8 mouse cellular contexts compared by ENCODE assay signal in genomic region chr7:44860576-44861428, GRCm38 (mm10). TPM values are rescaled to one million over a fixed set of nuclear protein-coding genes. Genes with fewer than 3 reads are reported as not detected.
A peak's percentile ranks its signal among the peaks of the same experiment; 100 is the strongest.
DNase-seq lines count a peak whose midpoint lies in the region; ATAC-seq and TF ChIP-seq lines count a peak whose summit lies in the region.

No protein-coding gene starts in this region.

- peak; percentile 70 for TF ChIP-seq CTCF in bone marrow macrophage, adult 2 months (IDR thresholded peaks at IDR 0.05; ENCODE audit: low read depth, low read length)

- no peak overlapping the region for H3K9ac ChIP-seq in forebrain, embryonic 12.5 days
- no peak overlapping the region for H3K9ac ChIP-seq in intestine, embryonic 14.5 days (ENCODE audit: low read length)
- 0 out of 2 replicates have a peak overlapping the region, but pooled peaks have one; percentile 9 for H3K9ac ChIP-seq in neural tube, embryonic 12.5 days

- no peak overlapping the region for H3K27ac ChIP-seq in bone marrow macrophage, adult 2 months (ENCODE audit: insufficient read depth, low read depth, low read length)
- peak overlapping the region; percentile 48 for H3K27ac ChIP-seq in forebrain, embryonic 12.5 days
- H3K27ac ChIP-seq in intestine, embryonic 14.5 days (ENCODE audit: low read depth), result peak overlapping the region; percentile 47; the same call in 1 of the 2 replicates
- H3K27ac ChIP-seq in neural tube, embryonic 12.5 days, result no peak overlapping the region

- peak; percentile 73 for DNase-seq in ovary, postnatal 36 days (ENCODE audit: low spot score)
- DNase-seq in ovary, adult 18-20 months (ENCODE audit: low spot score), result no peak
- peak; percentile 85 for DNase-seq in intestine, embryonic 14.5 days (ENCODE audit: low spot score)
- peak; percentile 43 to 57 for DNase-seq in lung, adult 18-20 months
- peak; percentile 68 for DNase-seq in thymus, postnatal 0 days (ENCODE audit: low spot score)

- H3K9me3 ChIP-seq in forebrain, embryonic 12.5 days, result no peaks in the 10 kb centered on the region
- H3K9me3 ChIP-seq in intestine, embryonic 14.5 days (ENCODE audit: control insufficient read depth, low read length), result no peaks in the 10 kb centered on the region
- H3K9me3 ChIP-seq in neural tube, embryonic 12.5 days, result no peaks in the 10 kb centered on the region

- 58% methylated on average over 22 of the region's 22 CpGs for WGBS in forebrain, embryonic 12.5 days
- 61% methylated on average over 22 of the region's 22 CpGs for WGBS in intestine, embryonic 14.5 days
- 66% methylated on average over 22 of the region's 22 CpGs for WGBS in neural tube, embryonic 12.5 days

- no peaks in the 10 kb centered on the region for H3K27me3 ChIP-seq in forebrain, embryonic 12.5 days
- H3K27me3 ChIP-seq in intestine, embryonic 14.5 days (replicated peaks; ENCODE audit: control insufficient read depth, insufficient read depth, low read length), result no peaks in the 10 kb centered on the region
- no peaks in the 10 kb centered on the region for H3K27me3 ChIP-seq in neural tube, embryonic 12.5 days (replicated peaks)

- H3K4me3 ChIP-seq in bone marrow macrophage, adult 2 months (ENCODE audit: insufficient read depth, low read length), result no peak overlapping the region
- no peak overlapping the region for H3K4me3 ChIP-seq in forebrain, embryonic 12.5 days (replicated peaks)
- no peak overlapping the region for H3K4me3 ChIP-seq in intestine, embryonic 14.5 days (ENCODE audit: low read depth, low read length)
- no peak overlapping the region for H3K4me3 ChIP-seq in neural tube, embryonic 12.5 days

- peaks cover 19% of the 10 kb centered on the region for H3K4me1 ChIP-seq in bone marrow macrophage, adult 2 months (ENCODE audit: control insufficient read depth, insufficient read depth, low read length)
- peaks cover 47% of the 10 kb centered on the region for H3K4me1 ChIP-seq in forebrain, embryonic 12.5 days
- peaks cover 38% of the 10 kb centered on the region for H3K4me1 ChIP-seq in intestine, embryonic 14.5 days (replicated peaks; ENCODE audit: control insufficient read depth, insufficient read depth, low read length)
- H3K4me1 ChIP-seq in neural tube, embryonic 12.5 days, result peaks cover 29% of the 10 kb centered on the region

- no peak for TF ChIP-seq POLR2A in bone marrow macrophage, adult 2 months (IDR thresholded peaks at IDR 0.05; ENCODE audit: borderline replicate concordance, low read depth, low read length)

- H3K36me3 ChIP-seq in forebrain, embryonic 12.5 days (replicated peaks), result peaks cover 46% of the 10 kb centered on the region
- H3K36me3 ChIP-seq in intestine, embryonic 14.5 days (ENCODE audit: control insufficient read depth, insufficient read depth, low read length), result peaks cover 45% of the 10 kb centered on the region
- peaks cover 52% of the 10 kb centered on the region for H3K36me3 ChIP-seq in neural tube, embryonic 12.5 days

- no peak overlapping the region for H3K4me2 ChIP-seq in forebrain, embryonic 12.5 days
- no peak overlapping the region for H3K4me2 ChIP-seq in intestine, embryonic 14.5 days (ENCODE audit: low read length)
- no peak overlapping the region for H3K4me2 ChIP-seq in neural tube, embryonic 12.5 days (replicated peaks)

- peak; percentile 45 for ATAC-seq in forebrain, embryonic 12.5 days (ENCODE audit: low FRiP score)
- peak; percentile 34; the same call in 1 of the 2 replicates for ATAC-seq in intestine, embryonic 14.5 days (replicated peaks; ENCODE audit: low FRiP score, low TSS enrichment, low read depth)
- ATAC-seq in neural tube, embryonic 12.5 days (ENCODE audit: low FRiP score, low read depth), result 0 out of 2 replicates have a peak, but pooled peaks have one; percentile 18

RNA-seq across cellular contexts. Expression of gene Pnkp, which starts 3.9 kb away (rescaled TPM):
- 31.2 and 48.7 TPM in 2 replicates for polyA plus RNA-seq in bone marrow macrophage, adult 2 months (2012; ENCODE audit: insufficient read depth, insufficient read length, missing spikeins)
- 37.8 and 39.1 TPM in 2 replicates for polyA plus RNA-seq in forebrain, embryonic 12.5 days (2016; fragmentation: Nextera tagmentation; extraction: Ambion mirVana)
- 26.4 and 29.7 TPM in 2 replicates for polyA plus RNA-seq in intestine, embryonic 14.5 days (2014; fragmentation: Nextera tagmentation; extraction: Ambion mirVana)
- polyA plus RNA-seq in neural tube, embryonic 12.5 days (2016; fragmentation: Nextera tagmentation; extraction: Ambion mirVana), result 32.3 and 39.3 TPM in 2 replicates
- polyA plus RNA-seq in thymus, postnatal 0 days (2015; fragmentation: Nextera tagmentation; extraction: Ambion mirVana), result 61.8 and 63.4 TPM in 2 replicates

RNA-seq across cellular contexts. Expression of gene Ptov1, which starts 8.8 kb away (rescaled TPM):
- polyA plus RNA-seq in bone marrow macrophage, adult 2 months (2012; ENCODE audit: insufficient read depth, insufficient read length, missing spikeins), result 90.1 and 105 TPM in 2 replicates
- 595 and 609 TPM in 2 replicates for polyA plus RNA-seq in forebrain, embryonic 12.5 days (2016; fragmentation: Nextera tagmentation; extraction: Ambion mirVana)
- polyA plus RNA-seq in intestine, embryonic 14.5 days (2014; fragmentation: Nextera tagmentation; extraction: Ambion mirVana), result 318 and 338 TPM in 2 replicates
- 630 and 637 TPM in 2 replicates for polyA plus RNA-seq in neural tube, embryonic 12.5 days (2016; fragmentation: Nextera tagmentation; extraction: Ambion mirVana)
- 147 and 158 TPM in 2 replicates for polyA plus RNA-seq in thymus, postnatal 0 days (2015; fragmentation: Nextera tagmentation; extraction: Ambion mirVana)

RNA-seq across cellular contexts. Expression of gene Tbc1d17, which starts 11.9 kb away (rescaled TPM):
- polyA plus RNA-seq in bone marrow macrophage, adult 2 months (2012; ENCODE audit: insufficient read depth, insufficient read length, missing spikeins), result 69.5 and 76.1 TPM in 2 replicates
- polyA plus RNA-seq in forebrain, embryonic 12.5 days (2016; fragmentation: Nextera tagmentation; extraction: Ambion mirVana), result 80.7 and 83.8 TPM in 2 replicates
- 72.4 and 74.8 TPM in 2 replicates for polyA plus RNA-seq in intestine, embryonic 14.5 days (2014; fragmentation: Nextera tagmentation; extraction: Ambion mirVana)
- polyA plus RNA-seq in neural tube, embryonic 12.5 days (2016; fragmentation: Nextera tagmentation; extraction: Ambion mirVana), result 95.4 and 101 TPM in 2 replicates
- polyA plus RNA-seq in thymus, postnatal 0 days (2015; fragmentation: Nextera tagmentation; extraction: Ambion mirVana), result 56.5 and 60.3 TPM in 2 replicates

RNA-seq across cellular contexts. Expression of gene Akt1s1, which starts 12.0 kb away (rescaled TPM):
- 36.9 and 45.3 TPM in 2 replicates for polyA plus RNA-seq in bone marrow macrophage, adult 2 months (2012; ENCODE audit: insufficient read depth, insufficient read length, missing spikeins)
- 95.2 and 96.0 TPM in 2 replicates for polyA plus RNA-seq in forebrain, embryonic 12.5 days (2016; fragmentation: Nextera tagmentation; extraction: Ambion mirVana)
- polyA plus RNA-seq in intestine, embryonic 14.5 days (2014; fragmentation: Nextera tagmentation; extraction: Ambion mirVana), result 63.7 and 68.0 TPM in 2 replicates
- polyA plus RNA-seq in neural tube, embryonic 12.5 days (2016; fragmentation: Nextera tagmentation; extraction: Ambion mirVana), result 108 and 116 TPM in 2 replicates
- 47.3 and 49.2 TPM in 2 replicates for polyA plus RNA-seq in thymus, postnatal 0 days (2015; fragmentation: Nextera tagmentation; extraction: Ambion mirVana)

RNA-seq across cellular contexts. Expression of gene Med25, which starts 31.7 kb away (rescaled TPM):
- polyA plus RNA-seq in bone marrow macrophage, adult 2 months (2012; ENCODE audit: insufficient read depth, insufficient read length, missing spikeins), result 32.3 and 33.4 TPM in 2 replicates
- 172 and 178 TPM in 2 replicates for polyA plus RNA-seq in forebrain, embryonic 12.5 days (2016; fragmentation: Nextera tagmentation; extraction: Ambion mirVana)
- 66.2 and 75.8 TPM in 2 replicates for polyA plus RNA-seq in intestine, embryonic 14.5 days (2014; fragmentation: Nextera tagmentation; extraction: Ambion mirVana)
- polyA plus RNA-seq in neural tube, embryonic 12.5 days (2016; fragmentation: Nextera tagmentation; extraction: Ambion mirVana), result 156 and 158 TPM in 2 replicates
- 59.0 and 60.0 TPM in 2 replicates for polyA plus RNA-seq in thymus, postnatal 0 days (2015; fragmentation: Nextera tagmentation; extraction: Ambion mirVana)

Comparison
In these comparisons a context has a peak if more than half of its experiments do, and no peak if none do; other contexts are left out.
1. H3K27ac ChIP-seq: peak in forebrain, embryonic 12.5 days (single experiment) and intestine, embryonic 14.5 days (single experiment); none in bone marrow macrophage, adult 2 months (single experiment) and neural tube, embryonic 12.5 days (single experiment).
2. Peak in every context shown above with its lines, with median percentiles within 50 percentile points of each other: ATAC-seq.